ENCODE assay signal across 17 mouse cellular contexts in genomic region chr17:3220201-3220600, GRCm38 (mm10).
DNase-seq lines count a peak whose midpoint lies in the region; ATAC-seq lines count a peak whose summit lies in the region.
"Had no signal": no experiment of that assay in that cellular context is flagged by ENCODE, and none has a peak within 500 bp of the region (broad histone marks: within the 10 kb centered on the region; RNA-seq: fewer than 3 reads in every experiment).

No protein-coding gene starts in this region.

- intact Hi-C loops in left cerebral cortex, postnatal 25 days (cut with DNase I) = no loop called here

- DNase-seq in heart, adult 11 months = peak; percentile 59
- no peak for DNase-seq in heart, postnatal 4 days
- peak; percentile 9 for DNase-seq in thymus, postnatal 0 days (ENCODE audit: low spot score)
- no peak for DNase-seq in thymus, postnatal 10 days (ENCODE audit: low spot score in 2 of 2)
- DNase-seq in retina, embryonic 14.5 days (ENCODE audit: low spot score) = peak; percentile 22
- DNase-seq in ovary, postnatal 10 days (ENCODE audit: low spot score) = no peak
- DNase-seq in left cerebral cortex, postnatal 25 days (ENCODE audit: low spot score in 2 of 2) = no peak
- DNase-seq: adrenal gland, adult 8-10 months; cerebellum, adult 11 months; cerebellum, adult 8-10 months; cerebellum, postnatal 14 days; embryo, embryonic 11 days; heart, adult 2 months; heart, postnatal 36 days had no signal

- peak; percentile 57 for ATAC-seq in CD4-positive, CD25-positive, alpha-beta regulatory T cell, adult 4 months
- ATAC-seq: forebrain, embryonic 14.5 days; hindbrain, embryonic 16.5 days had no signal

Comparison
In these comparisons a context has a peak if more than half of its experiments do, and no peak if none do; other contexts are left out.
1. DNase-seq: peak in heart, adult 11 months (single experiment), thymus, postnatal 0 days (single experiment) and retina, embryonic 14.5 days (single experiment); none in heart, postnatal 4 days (single experiment), thymus, postnatal 10 days (0 of 2), ovary, postnatal 10 days (single experiment) and left cerebral cortex, postnatal 25 days (0 of 2).